Mouse (Mus musculus): Measurements from ENCODE around the gene Car2. TPM values are rescaled to one million over a fixed set of nuclear protein-coding genes. Genes with fewer than 3 reads are reported as not detected.

The Car2 gene
- polyA plus RNA-seq, 1 experiment: 30.9 TPM

- Histone ChIP-seq H3K27me3 (ENCODE audit: control insufficient read depth, insufficient read depth, low read length) (peaks cover 4% of the 10 kb centered on the region; the same call in 1 of the 2 replicates), H3K27ac (ENCODE audit: control insufficient read depth, insufficient read depth, low read length) (no peak overlapping the region), H3K4me3 (ENCODE audit: control insufficient read depth, insufficient read depth, low read length) (no peak overlapping the region), H3K4me1 (replicated peaks; ENCODE audit: control insufficient read depth, insufficient read depth, low read length) (peaks cover 7% of the 10 kb centered on the region; the same call in 1 of the 2 replicates), H3K36me3 (ENCODE audit: control insufficient read depth, insufficient read depth, low read length) (no peaks in the 10 kb centered on the region)
- TF ChIP-seq POLR2A (IDR thresholded peaks at IDR 0.05; ENCODE audit: control insufficient read depth, extremely low read depth, insufficient read depth, low read length, poor library complexity): no peak
- TF ChIP-seq CTCF (IDR thresholded peaks at IDR 0.05; ENCODE audit: borderline replicate concordance, control insufficient read depth, extremely low read depth, insufficient read depth, low read length, poor library complexity): no peak
- WGBS: 47% methylated on average over 3 of the region's 3 CpGs
- no peak for DNase-seq
These were observed 3.3 kb upstream of the Car2 start for GRCm38 (mm10) chr3:14882756-14883155.

GRCm38 (mm10) chr3:14884826-14885225 is 1.2 kb upstream of the Car2 start:
- Histone ChIP-seq H3K4me1 (replicated peaks; ENCODE audit: control insufficient read depth, insufficient read depth, low read length) (peaks cover 7% of the 10 kb centered on the region; the same call in 1 of the 2 replicates), H3K27me3 (ENCODE audit: control insufficient read depth, insufficient read depth, low read length) (peaks cover 4% of the 10 kb centered on the region; the same call in 1 of the 2 replicates), H3K27ac (ENCODE audit: control insufficient read depth, insufficient read depth, low read length) (no peak overlapping the region), H3K36me3 (ENCODE audit: control insufficient read depth, insufficient read depth, low read length) (no peaks in the 10 kb centered on the region), H3K4me3 (ENCODE audit: control insufficient read depth, insufficient read depth, low read length) (no peak overlapping the region)
- no peak for TF ChIP-seq CTCF (IDR thresholded peaks at IDR 0.05; ENCODE audit: borderline replicate concordance, control insufficient read depth, extremely low read depth, insufficient read depth, low read length, poor library complexity)
- TF ChIP-seq POLR2A (IDR thresholded peaks at IDR 0.05; ENCODE audit: control insufficient read depth, extremely low read depth, insufficient read depth, low read length, poor library complexity): no peak
- DNase-seq: no peak

GRCm38 (mm10) chr3:14887134-14887666 is 1.1 kb downstream of the Car2 start:
- Histone ChIP-seq H3K4me1 (replicated peaks; ENCODE audit: control insufficient read depth, insufficient read depth, low read length) (peaks cover 7% of the 10 kb centered on the region; the same call in 1 of the 2 replicates), H3K4me3 (ENCODE audit: control insufficient read depth, insufficient read depth, low read length) (peak overlapping the region; percentile 73), H3K36me3 (ENCODE audit: control insufficient read depth, insufficient read depth, low read length) (no peaks in the 10 kb centered on the region), H3K27ac (ENCODE audit: control insufficient read depth, insufficient read depth, low read length) (no peak overlapping the region), H3K27me3 (ENCODE audit: control insufficient read depth, insufficient read depth, low read length) (peaks cover 4% of the 10 kb centered on the region; the same call in 1 of the 2 replicates)
- TF ChIP-seq CTCF (IDR thresholded peaks at IDR 0.05; ENCODE audit: borderline replicate concordance, control insufficient read depth, extremely low read depth, insufficient read depth, low read length, poor library complexity) (no peak), POLR2A (IDR thresholded peaks at IDR 0.05; ENCODE audit: control insufficient read depth, extremely low read depth, insufficient read depth, low read length, poor library complexity) (no peak)
- DNase-seq: peak; percentile 11
- 10% methylated on average over 11 of the region's 11 CpGs for WGBS

- no peak for DNase-seq
- Histone ChIP-seq H3K27ac (ENCODE audit: control insufficient read depth, insufficient read depth, low read length) (no peak overlapping the region), H3K4me3 (ENCODE audit: control insufficient read depth, insufficient read depth, low read length) (no peak overlapping the region), H3K36me3 (ENCODE audit: control insufficient read depth, insufficient read depth, low read length) (no peaks in the 10 kb centered on the region), H3K4me1 (replicated peaks; ENCODE audit: control insufficient read depth, insufficient read depth, low read length) (peaks cover 7% of the 10 kb centered on the region; the same call in 1 of the 2 replicates), H3K27me3 (ENCODE audit: control insufficient read depth, insufficient read depth, low read length) (peaks cover 4% of the 10 kb centered on the region; the same call in 1 of the 2 replicates)
- TF ChIP-seq POLR2A (IDR thresholded peaks at IDR 0.05; ENCODE audit: control insufficient read depth, extremely low read depth, insufficient read depth, low read length, poor library complexity) (no peak), CTCF (IDR thresholded peaks at IDR 0.05; ENCODE audit: borderline replicate concordance, control insufficient read depth, extremely low read depth, insufficient read depth, low read length, poor library complexity) (no peak)
- 48% methylated on average over 10 of the region's 10 CpGs for WGBS
These were observed 1.7 kb downstream of the Car2 start for GRCm38 (mm10) chr3:14887686-14888295.

GRCm38 (mm10) chr3:14888549-14888948 is 2.5 kb downstream of the Car2 start:
- TF ChIP-seq CTCF (IDR thresholded peaks at IDR 0.05; ENCODE audit: borderline replicate concordance, control insufficient read depth, extremely low read depth, insufficient read depth, low read length, poor library complexity) (no peak), POLR2A (IDR thresholded peaks at IDR 0.05; ENCODE audit: control insufficient read depth, extremely low read depth, insufficient read depth, low read length, poor library complexity) (no peak)
- no peaks in the 10 kb centered on the region for H3K36me3 ChIP-seq (ENCODE audit: control insufficient read depth, insufficient read depth, low read length)
- no peak overlapping the region for H3K4me3 ChIP-seq (ENCODE audit: control insufficient read depth, insufficient read depth, low read length)
- H3K27ac ChIP-seq (ENCODE audit: control insufficient read depth, insufficient read depth, low read length): no peak overlapping the region
- peaks cover 4% of the 10 kb centered on the region; the same call in 1 of the 2 replicates for H3K27me3 ChIP-seq (ENCODE audit: control insufficient read depth, insufficient read depth, low read length)
- DNase-seq: no peak
- H3K4me1 ChIP-seq (replicated peaks; ENCODE audit: control insufficient read depth, insufficient read depth, low read length): peaks cover 7% of the 10 kb centered on the region; the same call in 1 of the 2 replicates
- 95% methylated on average over 2 of the region's 2 CpGs for WGBS

- Histone ChIP-seq H3K27ac (ENCODE audit: control insufficient read depth, insufficient read depth, low read length) (no peak overlapping the region), H3K36me3 (ENCODE audit: control insufficient read depth, insufficient read depth, low read length) (no peaks in the 10 kb centered on the region), H3K4me1 (replicated peaks; ENCODE audit: control insufficient read depth, insufficient read depth, low read length) (peaks cover 7% of the 10 kb centered on the region; the same call in 1 of the 2 replicates), H3K4me3 (ENCODE audit: control insufficient read depth, insufficient read depth, low read length) (no peak overlapping the region), H3K27me3 (ENCODE audit: control insufficient read depth, insufficient read depth, low read length) (peaks cover 4% of the 10 kb centered on the region; the same call in 1 of the 2 replicates)
- TF ChIP-seq CTCF (IDR thresholded peaks at IDR 0.05; ENCODE audit: borderline replicate concordance, control insufficient read depth, extremely low read depth, insufficient read depth, low read length, poor library complexity): no peak
- no peak for TF ChIP-seq POLR2A (IDR thresholded peaks at IDR 0.05; ENCODE audit: control insufficient read depth, extremely low read depth, insufficient read depth, low read length, poor library complexity)
- no peak for DNase-seq
- 72% methylated on average over 2 of the region's 2 CpGs for WGBS
These were observed 3.0 kb downstream of the Car2 start for GRCm38 (mm10) chr3:14889085-14889484.

Measured in thymus, adult 2 months (tissue).